Mouse (Mus musculus): ENCODE measurements at regions not wholly inside any gene's neighbourhood (a gene's known extent, or its start where the extent isn't known, plus 50 kb on each side); places are given as distances from the start of the nearest gene placed in this dataset.

DNA sequence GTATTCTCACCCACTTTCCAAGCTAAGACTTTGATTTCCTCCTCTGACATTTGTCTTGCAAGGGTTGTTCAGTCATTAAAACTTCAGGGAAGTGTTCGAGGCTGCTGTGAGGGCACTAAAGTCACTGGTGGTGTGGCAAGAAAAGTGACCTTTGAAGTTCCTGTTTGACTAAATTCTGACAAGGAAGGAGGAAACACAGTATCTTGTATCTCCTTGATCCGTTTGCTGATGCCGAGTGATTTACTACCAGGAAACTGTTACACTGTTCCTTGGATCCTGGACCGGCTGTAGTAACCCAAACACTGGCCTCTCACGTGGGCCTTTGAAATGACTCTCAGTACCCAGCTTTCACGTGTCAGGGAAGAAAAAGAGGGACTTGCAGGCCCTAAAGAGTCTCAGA lies 53.5 kb upstream of the Ralgapa2 start:
- TF ChIP-seq GATA1 (IDR thresholded peaks at IDR 0.05; ENCODE audit: borderline replicate concordance, low read length) (no peak), FLI1 (IDR thresholded peaks at IDR 0.05; ENCODE audit: low read length) (no peak)

Data from megakaryocyte, embryonic 14.5 days (primary cell).